Mouse (Mus musculus): Measurements from ENCODE around the gene Mfsd11. TPM values are rescaled to one million over a fixed set of nuclear protein-coding genes. Genes with fewer than 3 reads are reported as not detected.
"Not testable (repeated sequence)": the region's sequence is repeated elsewhere in the genome, so short reads cannot be mapped to it uniquely, and the experiment has no call there.

The Mfsd11 gene
- total RNA-seq, 2 experiments from 2014 or later, result 39.3 to 42.3 TPM

DNA sequence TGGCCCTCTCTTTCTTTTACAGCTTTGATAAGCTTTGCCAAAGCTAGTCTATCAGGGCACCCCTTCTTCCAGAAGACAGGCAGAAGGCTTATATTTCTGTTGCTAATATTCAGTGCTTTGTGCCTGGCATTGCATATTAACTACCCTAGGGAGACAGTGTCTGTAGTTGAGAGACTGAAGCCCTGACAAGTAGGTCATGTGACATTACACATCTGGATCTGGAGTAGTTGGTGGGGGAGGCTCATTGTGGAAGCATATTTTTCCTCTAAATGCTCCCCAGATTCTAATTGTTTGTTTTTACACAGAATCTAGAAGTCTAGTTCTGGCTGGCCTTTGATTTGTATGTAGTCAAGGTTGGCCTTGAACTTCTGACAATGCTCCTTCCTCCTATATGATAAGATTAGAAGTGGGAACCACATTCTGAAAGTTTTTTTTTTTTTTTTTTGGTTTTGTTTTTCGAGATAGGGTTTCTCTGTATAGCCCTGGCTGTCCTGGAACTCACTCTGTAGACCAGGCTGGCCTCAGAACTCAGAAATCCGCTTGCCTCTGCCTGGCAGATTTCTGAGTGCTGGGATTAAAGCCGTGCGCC is 5.6 kb upstream of the Mfsd11 start:
- DNase-seq (ENCODE audit: low spot score in 2 of 2), result no peak

DNA sequence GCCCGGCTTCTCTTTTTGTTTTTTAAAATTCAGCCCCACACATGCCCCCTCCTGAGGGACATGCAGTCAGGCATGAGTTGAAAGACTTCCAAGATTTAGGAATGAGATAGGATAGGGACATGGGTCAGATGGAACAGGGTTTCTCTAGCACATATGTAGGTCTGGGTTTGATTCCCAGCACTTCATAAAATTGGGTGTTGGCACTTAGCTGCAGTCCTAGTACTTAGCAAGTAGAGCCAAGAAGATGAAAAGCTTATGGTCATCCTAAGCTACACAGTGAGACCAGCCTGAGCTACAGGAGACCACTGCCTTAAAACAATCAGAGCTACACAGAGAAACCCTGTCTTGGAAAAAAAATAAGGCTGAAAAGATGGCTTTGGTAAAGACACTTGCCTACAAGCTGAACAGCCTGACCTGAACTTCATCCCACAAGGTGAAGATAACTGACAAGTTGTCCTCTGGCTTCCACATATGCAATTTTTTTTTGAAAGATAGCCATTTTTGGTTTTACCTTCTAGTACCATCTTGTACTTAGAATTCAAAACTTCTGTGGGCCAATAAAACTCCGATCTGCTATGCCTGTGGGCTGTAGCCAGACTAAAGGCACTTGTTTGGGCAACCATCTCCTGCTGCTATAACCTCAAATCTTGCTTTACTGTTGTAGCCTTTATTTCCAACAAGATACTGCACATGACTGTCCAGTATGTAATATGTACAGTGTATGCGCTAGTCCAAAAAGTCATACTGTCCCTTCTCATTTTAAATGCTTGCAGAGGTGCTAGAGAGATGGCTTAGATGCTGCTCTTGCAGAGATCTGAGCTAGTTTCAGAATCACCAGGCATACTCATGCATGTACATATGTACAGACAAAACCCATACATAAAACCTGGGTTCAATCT is 4.8 kb upstream of the Mfsd11 start:
- DNase-seq (ENCODE audit: low spot score in 2 of 2), result no peak

DNA sequence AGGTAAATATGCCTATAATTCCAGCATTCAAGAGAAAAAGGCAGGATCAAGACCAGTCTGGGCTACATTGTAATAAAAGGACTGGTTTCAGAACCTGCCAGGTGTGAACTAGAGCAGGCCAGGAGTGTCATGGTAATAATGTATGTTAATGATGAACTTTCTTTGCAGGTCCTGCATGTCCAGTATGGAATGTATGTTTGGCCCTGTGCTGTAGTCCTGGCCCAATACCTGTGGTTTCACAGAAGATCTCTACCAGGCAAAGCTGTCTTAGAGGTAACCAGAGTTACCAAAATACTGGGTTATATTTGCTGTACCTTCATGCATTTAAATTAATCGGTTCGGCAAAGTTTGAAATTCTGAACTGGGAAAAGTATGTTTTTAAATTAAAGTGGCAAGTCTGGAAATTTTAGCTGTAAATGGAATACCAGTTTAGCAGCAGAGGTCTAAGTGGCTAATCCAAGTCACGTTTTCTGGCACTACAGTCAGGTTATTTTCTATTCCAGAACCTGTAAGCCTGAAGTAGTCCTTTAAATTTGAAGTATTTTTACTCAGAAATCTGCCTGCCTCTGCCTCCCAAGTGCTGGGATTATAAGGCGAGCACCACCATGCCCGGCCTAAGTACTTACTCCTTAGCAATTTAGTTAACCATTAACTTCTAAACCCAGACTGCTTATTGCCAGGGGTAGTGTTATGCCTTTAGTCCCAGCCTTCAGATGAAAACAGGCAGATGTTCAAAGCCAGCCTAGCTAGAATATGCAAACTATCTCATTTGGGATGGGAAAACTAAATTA is 4.0 kb upstream of the Mfsd11 start:
- no peak for DNase-seq (ENCODE audit: low spot score in 2 of 2)

- not testable (repeated sequence) for DNase-seq (ENCODE audit: low spot score in 2 of 2)
These were observed 3.4 kb upstream of the Mfsd11 start for GRCm38 (mm10) chr11:116848877-116849178.

GRCm38 (mm10) chr11:116849587-116849986 is 2.7 kb upstream of the Mfsd11 start:
- DNase-seq (ENCODE audit: low spot score in 2 of 2), result no peak

- no peak for DNase-seq (ENCODE audit: low spot score in 2 of 2)
These were observed 2.2 kb upstream of the Mfsd11 start for GRCm38 (mm10) chr11:116850085-116850484.

DNA sequence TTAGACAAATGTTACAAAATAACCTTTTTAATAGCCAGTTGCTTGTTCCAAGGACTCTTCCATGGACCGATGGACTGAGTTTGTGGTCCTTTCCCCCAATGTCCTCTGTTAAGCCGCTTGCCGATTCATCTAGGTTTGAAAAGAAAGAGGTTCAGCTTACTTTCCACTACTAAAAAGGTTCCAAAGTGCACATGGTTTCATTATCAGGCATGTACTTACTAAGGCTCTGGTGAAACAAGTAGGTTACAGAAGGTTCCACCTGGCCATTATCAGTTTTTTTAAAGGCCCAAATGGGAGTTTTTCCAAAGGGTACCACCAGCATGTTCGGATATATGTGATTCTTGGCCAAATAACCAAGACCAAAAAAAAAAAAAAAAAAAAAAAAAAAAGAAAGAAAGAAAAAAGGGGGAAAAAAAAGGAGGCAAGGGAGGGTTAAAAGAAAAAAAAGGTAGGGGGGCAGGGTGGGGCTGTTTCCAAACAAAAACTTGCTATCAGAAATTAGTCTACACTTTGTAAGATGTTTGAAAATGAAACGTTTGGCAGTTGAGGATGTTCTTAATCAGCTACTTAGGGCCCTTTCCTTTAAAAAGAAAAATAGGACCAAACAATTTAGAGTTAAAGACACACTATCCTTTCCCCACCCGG is 1.3 kb upstream of the Mfsd11 start:
- DNase-seq (ENCODE audit: low spot score in 2 of 2), result no peak

GRCm38 (mm10) chr11:116851576-116852290 is 507 bp upstream of the Mfsd11 start:
- DNase-seq (ENCODE audit: low spot score in 2 of 2), result no peak

DNA sequence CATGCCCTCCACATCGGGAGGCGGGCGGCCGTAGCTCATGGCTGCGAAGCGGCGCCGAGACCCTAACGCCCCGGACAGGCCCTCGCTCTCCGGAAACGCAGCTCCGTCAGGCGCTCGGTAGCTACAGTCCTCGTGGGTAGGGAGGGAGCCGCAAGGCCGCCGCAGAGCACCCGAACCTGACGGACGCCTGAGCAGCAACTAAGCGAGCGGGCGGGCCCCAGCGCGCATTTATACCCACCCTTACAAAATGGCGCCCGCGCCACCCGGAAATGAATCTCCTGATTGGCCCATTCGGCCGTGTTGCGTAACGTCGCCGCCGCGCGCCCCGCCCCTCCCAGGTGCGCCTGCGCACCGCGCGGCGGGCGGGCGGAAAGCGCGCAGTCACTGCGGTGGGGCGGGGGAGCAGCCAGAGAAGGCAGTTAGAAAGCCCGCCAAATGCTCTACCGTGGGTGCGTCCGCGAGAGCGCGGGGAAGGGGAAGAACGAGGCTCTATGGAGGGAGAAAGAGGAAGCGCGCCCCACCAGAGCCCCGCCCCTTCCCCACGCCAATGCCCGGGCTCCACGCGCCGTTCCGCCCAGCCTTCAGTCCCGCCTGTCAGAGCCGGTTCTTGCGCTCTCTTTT is 761 bp downstream of the Mfsd11 start, which contains the start of gene Srsf2:
Srsf2 (minus strand) TSS at position 204 of the 621 bp plus-strand sequence.
- DNase-seq (ENCODE audit: low spot score in 2 of 2), result peak; percentile 98

DNA sequence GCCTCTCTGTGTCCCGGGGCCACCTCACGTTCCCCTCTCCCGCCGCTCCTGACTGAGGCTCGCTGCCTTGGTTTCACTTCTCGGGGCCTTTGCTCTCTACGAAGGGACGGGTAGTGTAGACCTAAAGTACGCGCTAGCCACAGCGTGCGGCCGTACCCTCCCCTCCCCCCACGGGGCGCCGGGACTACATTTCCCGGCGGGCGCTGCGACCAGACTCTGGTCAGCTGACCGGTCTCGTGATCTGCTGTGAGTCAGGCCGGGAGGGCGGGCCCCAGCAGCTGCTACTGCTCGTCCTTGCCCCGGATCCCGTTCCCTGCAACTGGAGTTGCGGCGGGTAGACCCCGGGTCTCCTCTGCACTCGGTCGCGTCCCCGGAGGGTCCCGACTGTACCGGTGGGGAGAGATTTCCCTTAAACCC is 1.3 kb downstream of the Mfsd11 start:
- DNase-seq (ENCODE audit: low spot score in 2 of 2), result peak; percentile 97 to 98

DNA sequence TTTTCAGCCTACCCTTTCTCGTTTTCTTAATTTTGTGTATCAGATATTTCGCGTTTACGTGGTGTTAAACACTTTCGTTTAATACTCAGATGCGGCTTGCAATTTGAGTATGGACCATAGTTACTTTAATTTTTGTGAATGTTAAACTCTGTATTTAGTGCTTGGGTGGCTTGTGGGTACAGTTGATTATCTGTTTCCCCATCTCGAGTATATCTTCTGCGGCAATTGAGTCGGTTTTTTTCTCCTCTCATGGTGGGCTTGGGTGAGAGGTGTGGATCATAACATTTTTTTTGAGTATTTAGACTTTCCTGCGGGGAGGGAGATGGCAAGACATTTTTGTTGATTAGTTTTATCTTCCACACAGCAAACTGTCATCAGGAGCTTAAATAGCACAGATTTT is 2.0 kb downstream of the Mfsd11 start:
- DNase-seq (ENCODE audit: low spot score in 2 of 2), result no peak

DNA sequence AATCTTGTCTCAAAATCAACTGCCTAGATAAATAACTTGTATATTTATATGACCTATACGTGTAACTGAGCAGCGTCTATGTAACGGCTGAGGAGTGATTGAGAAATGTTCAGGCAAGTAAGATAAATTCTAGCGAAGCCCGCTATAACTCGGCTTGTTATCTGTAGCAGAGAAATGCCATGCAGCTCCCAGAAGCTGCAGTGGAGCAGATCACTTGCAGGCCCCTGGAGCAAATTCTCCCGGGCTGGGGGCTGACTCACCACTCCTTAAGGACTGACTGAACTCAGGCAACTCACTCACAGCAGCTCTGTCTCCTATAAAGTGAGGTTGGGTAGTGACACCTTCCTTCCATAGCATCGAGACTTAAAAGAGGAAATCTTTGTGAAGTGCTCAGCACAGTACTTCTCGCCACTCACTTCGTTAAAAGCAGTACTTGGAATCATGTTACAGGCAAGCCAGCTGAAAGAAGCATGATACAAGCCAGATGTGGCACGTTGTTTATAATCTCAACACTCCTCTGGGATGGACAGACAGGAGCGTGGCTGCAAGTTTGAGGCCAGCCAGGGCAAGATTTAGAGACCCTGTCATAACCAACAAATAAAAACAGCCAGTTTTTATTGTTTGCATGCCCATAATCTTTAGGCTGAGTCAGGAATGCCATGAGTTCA is 5.1 kb downstream of the Mfsd11 start:
- no peak for DNase-seq (ENCODE audit: low spot score in 2 of 2)

DNA sequence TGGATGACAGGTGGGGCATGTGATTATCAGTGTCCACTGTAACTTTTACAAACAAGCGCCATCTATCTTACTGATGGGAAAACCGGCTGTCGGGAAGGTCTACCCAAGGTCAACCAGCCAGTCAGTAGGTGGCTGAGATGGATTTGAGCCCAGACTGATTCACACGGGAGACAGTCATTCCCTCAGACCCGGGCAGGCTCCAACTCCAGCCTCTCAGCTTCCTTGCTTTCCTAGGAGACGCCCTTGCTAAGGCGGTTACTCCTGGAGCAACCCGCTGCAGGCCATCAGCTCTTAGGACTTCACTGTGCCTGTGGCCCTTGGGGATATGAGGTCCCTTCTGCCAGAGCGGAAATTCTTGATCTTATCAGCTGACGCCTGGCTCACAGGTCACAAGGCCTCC is 12.2 kb downstream of the Mfsd11 start:
- DNase-seq (ENCODE audit: low spot score in 2 of 2), result no peak

GRCm38 (mm10) chr11:116865945-116866585 is 13.8 kb downstream of the Mfsd11 start:
- no peak for DNase-seq (ENCODE audit: low spot score in 2 of 2)

GRCm38 (mm10) chr11:116868129-116868528 is 15.9 kb downstream of the Mfsd11 start:
- DNase-seq (ENCODE audit: low spot score in 2 of 2), result peak in 1 of 2 experiments; percentile 37

DNA sequence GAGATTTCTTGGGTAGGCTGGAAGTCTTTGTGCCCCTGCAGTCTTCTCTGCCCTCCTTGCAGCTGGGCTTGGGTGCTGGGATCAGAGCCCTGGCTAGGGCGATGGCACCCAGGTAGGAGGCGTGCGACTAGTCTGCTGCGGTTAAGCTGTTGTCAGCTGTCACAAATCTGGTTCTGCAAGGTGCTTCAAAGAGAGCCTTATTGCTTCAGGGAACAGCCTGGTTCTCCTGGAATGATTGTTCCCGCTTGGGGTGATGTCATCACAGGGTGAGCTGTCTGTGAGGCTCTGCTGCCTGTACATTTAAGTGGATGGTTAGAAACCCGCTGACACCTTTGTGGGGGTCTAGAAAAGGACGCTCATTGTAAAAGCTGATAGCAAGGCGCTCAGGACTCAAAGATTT is 17.0 kb downstream of the Mfsd11 start:
- DNase-seq (ENCODE audit: low spot score in 2 of 2), result no peak

- DNase-seq (ENCODE audit: low spot score in 2 of 2), result no peak
These were observed 17.4 kb downstream of the Mfsd11 start for GRCm38 (mm10) chr11:116869641-116870040.

GRCm38 (mm10) chr11:116871538-116871937 is 19.3 kb downstream of the Mfsd11 start:
- DNase-seq (ENCODE audit: low spot score in 2 of 2), result no peak

- no peak for DNase-seq (ENCODE audit: low spot score in 2 of 2)
These were observed 21.7 kb downstream of the Mfsd11 start for GRCm38 (mm10) chr11:116873987-116874386.

Measured in adrenal gland, adult 18-20 months (tissue).